Mouse (Mus musculus) central nervous system, embryonic 11.5 days (tissue): ENCODE results near the gene Mup21. TPM values are rescaled to one million over a fixed set of nuclear protein-coding genes. Genes with fewer than 3 reads are reported as not detected.

ENCODE experiments used
- polyA plus RNA-seq: library from polyadenylated mRNA; depleted of rRNA; stranded (reverse); fragments of >200 nt; gene quantifications from 2 replicates; pipeline ENCODE4 v1.2.3, GENCODE M21; 2012; rRNA removed

Gene Mup21
- polyA plus RNA-seq, result not detected in 2 replicates

DNA sequence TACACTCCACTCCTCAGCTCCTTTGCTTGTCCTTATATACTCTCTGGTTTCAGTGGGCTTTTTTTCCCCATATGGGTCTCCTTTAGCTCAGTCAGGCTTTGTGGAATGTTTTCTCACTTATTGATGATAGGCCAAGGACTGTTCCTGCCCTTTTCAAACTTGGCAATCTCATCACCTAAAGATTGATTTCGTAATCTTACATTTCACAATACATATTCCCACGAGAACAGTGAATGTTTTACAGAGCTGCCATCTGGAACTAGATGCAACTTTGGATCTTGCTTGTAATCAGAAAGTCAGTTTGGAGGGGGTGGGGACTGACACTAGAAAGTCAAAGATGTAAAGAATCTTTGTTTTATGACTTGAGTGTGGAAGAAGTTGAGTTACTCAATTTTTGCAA lies at the start of gene Mup21:
Gene Mup21, minus strand, starts transcription at position 53 of the 400 bp plus-strand sequence.

Other genes starting within 250 kb of the Mup21 start
- gene Mup20, start 96.7 kb downstream of the Mup21 start, polyA plus RNA-seq, result not detected in 2 replicates
- gene Mup3, start 63.5 kb downstream of the Mup21 start, polyA plus RNA-seq, result not detected in 2 replicates
- 12.4 and 17.8 TPM in 2 replicates for gene Zfp37, start 80.2 kb upstream of the Mup21 start, polyA plus RNA-seq
- gene Slc31a2, start 111.7 kb upstream of the Mup21 start, polyA plus RNA-seq, result 6.0 and 9.1 TPM in 2 replicates
- gene Fkbp15, start 209.7 kb upstream of the Mup21 start, polyA plus RNA-seq, result 17.1 and 18.6 TPM in 2 replicates
- gene Slc31a1, start 209.9 kb upstream of the Mup21 start, polyA plus RNA-seq, result 22.4 and 33.2 TPM in 2 replicates